Mouse (Mus musculus): Measurements from ENCODE around the gene Psmd12. TPM values are rescaled to one million over a fixed set of nuclear protein-coding genes. Genes with fewer than 3 reads are reported as not detected.

Gene Psmd12
- polyA plus RNA-seq, 1 experiment from 2014 or later, result 201 TPM

- Histone ChIP-seq H3K27ac (ENCODE audit: low read depth, low read length) (no peak overlapping the region), H3K9ac (ENCODE audit: low read depth, low read length) (no peak overlapping the region)
- ATAC-seq (ENCODE audit: low FRiP score, low TSS enrichment), result no peak
These were observed 39.6 kb downstream of the Psmd12 start for GRCm38 (mm10) chr11:107518645-107519429.

GRCm38 (mm10) chr11:107521153-107521552 is 41.9 kb downstream of the Psmd12 start:
- no peak overlapping the region for H3K4me2 ChIP-seq (replicated peaks; ENCODE audit: low read depth, low read length)
- no peaks in the 10 kb centered on the region for H3K36me3 ChIP-seq (ENCODE audit: control insufficient read depth, insufficient read depth, low read length)
- WGBS, result 57% methylated on average over 1 of the region's 1 CpGs
- H3K27me3 ChIP-seq (ENCODE audit: control insufficient read depth, insufficient read depth, low read length), result no peaks in the 10 kb centered on the region
- H3K27ac ChIP-seq (ENCODE audit: low read depth, low read length), result no peak overlapping the region
- H3K9me3 ChIP-seq (ENCODE audit: control insufficient read depth, low read length), result no peaks in the 10 kb centered on the region
- no peaks in the 10 kb centered on the region for H3K4me1 ChIP-seq (ENCODE audit: control insufficient read depth, insufficient read depth, low read length)
- no peak for ATAC-seq (ENCODE audit: low FRiP score, low TSS enrichment)
- H3K9ac ChIP-seq (ENCODE audit: low read depth, low read length), result no peak overlapping the region
- H3K4me3 ChIP-seq (ENCODE audit: low read length), result no peak overlapping the region

More at GRCm38 (mm10) chr11:107518645-107519429, 39.6 kb downstream of the Psmd12 start:
- Histone ChIP-seq H3K36me3 (ENCODE audit: control insufficient read depth, insufficient read depth, low read length) (no peaks in the 10 kb centered on the region), H3K4me1 (ENCODE audit: control insufficient read depth, insufficient read depth, low read length) (no peaks in the 10 kb centered on the region), H3K4me3 (ENCODE audit: low read length) (no peak overlapping the region), H3K27me3 (ENCODE audit: control insufficient read depth, insufficient read depth, low read length) (no peaks in the 10 kb centered on the region), H3K9me3 (ENCODE audit: control insufficient read depth, low read length) (no peaks in the 10 kb centered on the region), H3K4me2 (replicated peaks; ENCODE audit: low read depth, low read length) (no peak overlapping the region)
- 76% methylated on average over 5 of the region's 5 CpGs for WGBS

DNA sequence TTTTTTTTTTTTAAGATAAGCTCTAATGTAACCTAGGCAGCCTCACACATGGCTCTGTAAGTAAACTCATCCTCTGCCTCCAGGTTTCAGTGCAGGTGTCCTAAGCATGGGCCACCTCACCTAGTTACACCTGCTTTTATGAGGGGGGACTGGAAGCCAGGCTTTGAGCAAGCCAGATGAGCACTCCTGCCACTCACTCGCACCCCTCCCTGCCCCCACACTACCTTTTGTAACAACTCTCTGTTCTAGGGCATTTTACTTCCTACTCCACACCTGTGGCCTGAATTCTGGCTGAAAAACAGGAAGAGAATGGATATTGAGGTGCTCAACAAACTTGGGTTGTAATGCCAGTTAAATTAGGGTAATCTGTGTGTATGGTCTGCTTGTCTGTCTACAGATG is 45.7 kb downstream of the Psmd12 start:
- Histone ChIP-seq H3K9me3 (ENCODE audit: control insufficient read depth, low read length) (no peaks in the 10 kb centered on the region), H3K4me1 (ENCODE audit: control insufficient read depth, insufficient read depth, low read length) (peaks cover 3% of the 10 kb centered on the region; the same call in 1 of the 2 replicates), H3K27me3 (ENCODE audit: control insufficient read depth, insufficient read depth, low read length) (no peaks in the 10 kb centered on the region), H3K4me2 (replicated peaks; ENCODE audit: low read depth, low read length) (no peak overlapping the region), H3K9ac (ENCODE audit: low read depth, low read length) (no peak overlapping the region), H3K36me3 (ENCODE audit: control insufficient read depth, insufficient read depth, low read length) (no peaks in the 10 kb centered on the region), H3K27ac (ENCODE audit: low read depth, low read length) (no peak overlapping the region), H3K4me3 (ENCODE audit: low read length) (no peak overlapping the region)
- ATAC-seq (ENCODE audit: low FRiP score, low TSS enrichment), result no peak
- WGBS, result 65% methylated on average over 1 of the region's 1 CpGs

GRCm38 (mm10) chr11:107527632-107528031 is 48.3 kb downstream of the Psmd12 start:
- Histone ChIP-seq H3K9me3 (ENCODE audit: control insufficient read depth, low read length) (no peaks in the 10 kb centered on the region), H3K27me3 (ENCODE audit: control insufficient read depth, insufficient read depth, low read length) (no peaks in the 10 kb centered on the region), H3K27ac (ENCODE audit: low read depth, low read length) (no peak overlapping the region), H3K36me3 (ENCODE audit: control insufficient read depth, insufficient read depth, low read length) (no peaks in the 10 kb centered on the region), H3K9ac (ENCODE audit: low read depth, low read length) (no peak overlapping the region), H3K4me3 (ENCODE audit: low read length) (no peak overlapping the region), H3K4me1 (ENCODE audit: control insufficient read depth, insufficient read depth, low read length) (peaks cover 3% of the 10 kb centered on the region; the same call in 1 of the 2 replicates), H3K4me2 (replicated peaks; ENCODE audit: low read depth, low read length) (no peak overlapping the region)
- ATAC-seq (ENCODE audit: low FRiP score, low TSS enrichment), result no peak
- WGBS, result 69% methylated on average over 3 of the region's 3 CpGs

DNA sequence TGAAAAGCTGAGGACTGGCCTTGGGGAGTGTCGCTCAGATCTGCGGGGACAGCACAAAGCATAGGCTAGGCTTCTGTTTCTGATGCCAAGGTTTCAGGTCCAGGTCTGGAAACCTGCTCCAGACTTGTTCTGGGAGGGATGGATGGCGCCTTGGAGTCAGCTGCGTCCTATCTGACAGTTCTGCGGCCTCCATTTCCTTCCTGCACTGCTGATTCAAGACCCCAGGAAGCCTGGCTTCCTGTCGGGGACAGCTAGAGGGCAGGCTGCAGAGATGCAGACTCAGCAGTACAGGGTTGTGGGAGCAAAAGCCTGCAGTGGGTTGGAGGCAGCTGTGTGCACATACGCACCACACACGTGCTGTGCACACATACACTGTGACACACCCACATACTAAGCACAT is 50.0 kb downstream of the Psmd12 start:
- Histone ChIP-seq H3K27me3 (ENCODE audit: control insufficient read depth, insufficient read depth, low read length) (no peaks in the 10 kb centered on the region), H3K36me3 (ENCODE audit: control insufficient read depth, insufficient read depth, low read length) (no peaks in the 10 kb centered on the region), H3K9me3 (ENCODE audit: control insufficient read depth, low read length) (no peaks in the 10 kb centered on the region), H3K4me1 (ENCODE audit: control insufficient read depth, insufficient read depth, low read length) (peaks cover 3% of the 10 kb centered on the region; the same call in 1 of the 2 replicates), H3K4me2 (replicated peaks; ENCODE audit: low read depth, low read length) (no peak overlapping the region), H3K9ac (ENCODE audit: low read depth, low read length) (no peak overlapping the region), H3K4me3 (ENCODE audit: low read length) (no peak overlapping the region), H3K27ac (ENCODE audit: low read depth, low read length) (peak overlapping the region; percentile 19; the same call in 1 of the 2 replicates)
- ATAC-seq (ENCODE audit: low FRiP score, low TSS enrichment), result peak; percentile 62
- 30% methylated on average over 8 of the region's 8 CpGs for WGBS

DNA sequence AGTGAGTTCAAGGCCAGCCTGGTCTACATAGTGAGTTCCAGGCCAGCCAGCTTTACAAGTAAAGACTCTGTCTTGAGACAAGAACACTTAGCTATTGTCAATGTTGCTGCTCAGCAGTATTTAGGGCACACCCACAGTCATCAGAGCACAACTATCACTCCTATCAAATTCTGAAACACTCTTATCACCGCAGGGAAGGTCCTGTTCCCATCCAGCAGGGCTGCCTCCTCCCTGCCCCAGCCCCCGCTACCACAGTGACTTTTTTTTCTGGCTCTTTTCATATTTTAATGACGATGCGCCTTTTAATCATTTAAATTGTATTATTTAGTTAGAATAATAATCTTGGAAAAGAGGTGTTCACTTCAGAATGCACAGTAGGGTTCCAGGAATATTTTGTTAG is 52.2 kb downstream of the Psmd12 start:
- no peak overlapping the region for H3K4me2 ChIP-seq (replicated peaks; ENCODE audit: low read depth, low read length)
- WGBS, result 71% methylated on average over 4 of the region's 4 CpGs
- no peak overlapping the region for H3K9ac ChIP-seq (ENCODE audit: low read depth, low read length)
- no peak overlapping the region for H3K27ac ChIP-seq (ENCODE audit: low read depth, low read length)
- no peaks in the 10 kb centered on the region for H3K9me3 ChIP-seq (ENCODE audit: control insufficient read depth, low read length)
- ATAC-seq (ENCODE audit: low FRiP score, low TSS enrichment), result no peak
- no peaks in the 10 kb centered on the region for H3K36me3 ChIP-seq (ENCODE audit: control insufficient read depth, insufficient read depth, low read length)
- no peaks in the 10 kb centered on the region for H3K27me3 ChIP-seq (ENCODE audit: control insufficient read depth, insufficient read depth, low read length)
- peaks cover 3% of the 10 kb centered on the region; the same call in 1 of the 2 replicates for H3K4me1 ChIP-seq (ENCODE audit: control insufficient read depth, insufficient read depth, low read length)
- H3K4me3 ChIP-seq (ENCODE audit: low read length), result no peak overlapping the region

DNA sequence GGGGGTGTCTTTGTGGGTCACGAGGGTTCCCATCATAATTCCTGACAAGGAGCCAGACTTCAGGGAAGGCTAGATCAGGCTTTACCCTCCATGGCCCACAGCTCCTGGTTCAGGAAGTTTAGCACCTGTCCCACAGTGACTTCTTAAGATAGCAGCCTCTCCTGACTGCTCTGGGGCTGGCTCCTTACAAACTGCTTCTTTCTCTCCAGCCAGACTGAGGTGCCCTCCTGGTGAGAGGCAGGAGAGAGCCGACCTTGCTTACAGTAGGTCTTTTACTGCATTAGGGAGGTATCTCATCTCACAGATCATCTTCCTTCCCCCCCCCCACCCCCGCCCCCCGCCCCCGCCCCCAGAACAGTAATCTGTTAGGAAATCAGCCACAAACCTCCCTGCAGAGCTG is 53.0 kb downstream of the Psmd12 start:
- H3K9ac ChIP-seq (ENCODE audit: low read depth, low read length), result no peak overlapping the region
- H3K36me3 ChIP-seq (ENCODE audit: control insufficient read depth, insufficient read depth, low read length), result no peaks in the 10 kb centered on the region
- WGBS, result 23% methylated on average over 5 of the region's 5 CpGs
- no peak overlapping the region for H3K4me3 ChIP-seq (ENCODE audit: low read length)
- H3K27ac ChIP-seq (ENCODE audit: low read depth, low read length), result no peak overlapping the region
- peaks cover 3% of the 10 kb centered on the region; the same call in 1 of the 2 replicates for H3K4me1 ChIP-seq (ENCODE audit: control insufficient read depth, insufficient read depth, low read length)
- H3K9me3 ChIP-seq (ENCODE audit: control insufficient read depth, low read length), result no peaks in the 10 kb centered on the region
- no peak overlapping the region for H3K4me2 ChIP-seq (replicated peaks; ENCODE audit: low read depth, low read length)
- H3K27me3 ChIP-seq (ENCODE audit: control insufficient read depth, insufficient read depth, low read length), result no peaks in the 10 kb centered on the region
- ATAC-seq (ENCODE audit: low FRiP score, low TSS enrichment), result no peak

DNA sequence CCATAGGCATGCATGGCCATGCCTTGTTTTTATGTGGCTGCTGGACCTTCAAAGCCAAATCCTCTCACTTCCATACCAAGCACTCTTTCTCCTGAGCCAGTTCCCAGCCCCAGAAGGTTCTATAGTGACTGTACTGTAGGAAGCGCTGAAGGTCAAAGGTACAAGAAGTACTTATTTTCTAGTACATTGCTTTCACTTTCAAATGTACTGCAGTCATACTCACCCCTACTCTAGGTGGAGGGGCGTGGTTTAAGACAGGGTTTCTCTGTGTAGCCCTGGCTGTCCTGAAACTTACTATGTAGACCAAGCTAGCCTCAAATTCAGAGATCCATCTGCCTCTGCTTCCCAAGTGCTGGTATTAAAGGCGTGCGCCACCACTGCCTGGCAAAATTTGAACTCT is 59.7 kb downstream of the Psmd12 start:
- 90% methylated on average over 4 of the region's 4 CpGs for WGBS
- Histone ChIP-seq H3K9me3 (ENCODE audit: control insufficient read depth, low read length) (no peaks in the 10 kb centered on the region), H3K4me1 (ENCODE audit: control insufficient read depth, insufficient read depth, low read length) (no peaks in the 10 kb centered on the region), H3K9ac (ENCODE audit: low read depth, low read length) (no peak overlapping the region), H3K27ac (ENCODE audit: low read depth, low read length) (no peak overlapping the region), H3K36me3 (ENCODE audit: control insufficient read depth, insufficient read depth, low read length) (no peaks in the 10 kb centered on the region), H3K4me3 (ENCODE audit: low read length) (no peak overlapping the region), H3K27me3 (ENCODE audit: control insufficient read depth, insufficient read depth, low read length) (no peaks in the 10 kb centered on the region), H3K4me2 (replicated peaks; ENCODE audit: low read depth, low read length) (no peak overlapping the region)
- no peak for ATAC-seq (ENCODE audit: low FRiP score, low TSS enrichment)

- H3K9me3 ChIP-seq (ENCODE audit: control insufficient read depth, low read length), result no peaks in the 10 kb centered on the region
- no peaks in the 10 kb centered on the region for H3K4me1 ChIP-seq (ENCODE audit: control insufficient read depth, insufficient read depth, low read length)
- H3K36me3 ChIP-seq (ENCODE audit: control insufficient read depth, insufficient read depth, low read length), result no peaks in the 10 kb centered on the region
- H3K4me3 ChIP-seq (ENCODE audit: low read length), result no peak overlapping the region
- no peak overlapping the region for H3K27ac ChIP-seq (ENCODE audit: low read depth, low read length)
- ATAC-seq (ENCODE audit: low FRiP score, low TSS enrichment), result no peak
- no peak overlapping the region for H3K4me2 ChIP-seq (replicated peaks; ENCODE audit: low read depth, low read length)
- H3K9ac ChIP-seq (ENCODE audit: low read depth, low read length), result no peak overlapping the region
- WGBS, result 47% methylated on average over 1 of the region's 1 CpGs
- no peaks in the 10 kb centered on the region for H3K27me3 ChIP-seq (ENCODE audit: control insufficient read depth, insufficient read depth, low read length)
These were observed 61.1 kb downstream of the Psmd12 start for GRCm38 (mm10) chr11:107540339-107540738.
